Comparison of ENCODE assay signal across 8 mouse cellular contexts in the genomic region with DNA sequence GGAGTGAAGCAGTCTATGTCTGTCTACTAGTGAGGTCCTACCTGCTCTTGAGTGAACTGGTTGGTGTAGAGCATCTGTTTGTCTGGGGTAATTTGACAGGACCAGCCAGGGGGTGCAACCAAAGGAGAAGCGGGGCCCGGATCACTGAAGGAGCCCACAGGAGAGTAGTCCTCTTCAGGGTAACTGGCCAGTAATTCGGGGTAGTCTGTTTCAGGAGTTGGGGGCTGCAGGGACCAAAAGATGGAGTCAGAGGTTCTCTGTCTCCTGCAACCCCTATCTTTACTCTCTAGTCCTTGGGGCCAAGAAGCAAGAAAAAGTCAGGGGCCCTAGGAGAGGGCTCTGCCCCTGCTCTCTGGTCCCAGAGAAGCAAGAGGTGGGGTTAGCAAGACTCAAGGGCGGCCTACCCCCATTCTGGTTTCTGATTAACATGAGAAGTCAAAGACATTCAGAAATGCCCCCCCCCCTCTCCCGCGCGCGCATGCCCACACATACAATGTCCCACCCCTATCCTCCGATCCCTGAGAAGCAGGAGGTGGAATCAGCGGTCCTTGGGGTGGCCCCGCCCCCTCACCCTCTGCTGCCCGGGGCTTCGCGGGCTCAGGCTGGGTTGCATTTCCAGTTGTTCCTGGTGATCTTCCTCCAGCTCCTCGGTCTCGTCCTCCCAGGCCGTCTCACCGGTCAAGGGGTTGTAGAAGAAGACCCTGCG. TPM values are rescaled to one million over a fixed set of nuclear protein-coding genes. Genes with fewer than 3 reads are reported as not detected.
DNase-seq lines count a peak whose midpoint lies in the region; ATAC-seq lines count a peak whose summit lies in the region.

No protein-coding gene starts in this region.

- no peak overlapping the region for H3K27ac ChIP-seq in hindbrain, embryonic 15.5 days (replicated peaks)
- H3K27ac ChIP-seq in limb, embryonic 15.5 days: no peak overlapping the region
- H3K27ac ChIP-seq in stomach, embryonic 16.5 days (ENCODE audit: low read length): peak overlapping the region; percentile 91

- H3K4me3 ChIP-seq in hindbrain, embryonic 15.5 days: peak overlapping the region; percentile 17
- H3K4me3 ChIP-seq in limb, embryonic 15.5 days: peak overlapping the region; percentile 16; the same call in 1 of the 2 replicates
- H3K4me3 ChIP-seq in stomach, embryonic 16.5 days (replicated peaks; ENCODE audit: low read length): peak overlapping the region; percentile 31

- no peak overlapping the region for H3K9ac ChIP-seq in hindbrain, embryonic 15.5 days
- H3K9ac ChIP-seq in limb, embryonic 15.5 days: no peak overlapping the region
- H3K9ac ChIP-seq in stomach, embryonic 16.5 days (ENCODE audit: low read length): peak overlapping the region; percentile 68

- H3K27me3 ChIP-seq in hindbrain, embryonic 15.5 days: no peaks in the 10 kb centered on the region
- peaks cover 7% of the 10 kb centered on the region; the same call in 1 of the 2 replicates for H3K27me3 ChIP-seq in limb, embryonic 15.5 days
- no peaks in the 10 kb centered on the region for H3K27me3 ChIP-seq in stomach, embryonic 16.5 days (ENCODE audit: control insufficient read depth, insufficient read depth, low read length)

- ATAC-seq in hindbrain, embryonic 15.5 days (ENCODE audit: low FRiP score, low read depth): no peak
- ATAC-seq in limb, embryonic 15.5 days (ENCODE audit: insufficient number of reproducible peaks, low FRiP score, low TSS enrichment, low read depth): no peak
- ATAC-seq in stomach, embryonic 16.5 days (ENCODE audit: insufficient read depth, low FRiP score): peak; percentile 73

- H3K4me2 ChIP-seq in hindbrain, embryonic 15.5 days: peak overlapping the region; percentile 45
- H3K4me2 ChIP-seq in limb, embryonic 15.5 days: peak overlapping the region; percentile 27
- H3K4me2 ChIP-seq in stomach, embryonic 16.5 days (ENCODE audit: low read depth, low read length): peak overlapping the region; percentile 59

- 43% methylated on average over 19 of the region's 19 CpGs for WGBS in hindbrain, embryonic 15.5 days
- 38% methylated on average over 16 of the region's 19 CpGs for WGBS in limb, embryonic 15.5 days
- 41% methylated on average over 19 of the region's 19 CpGs for WGBS in stomach, embryonic 16.5 days

- H3K9me3 ChIP-seq in hindbrain, embryonic 15.5 days: no peaks in the 10 kb centered on the region
- H3K9me3 ChIP-seq in limb, embryonic 15.5 days: no peaks in the 10 kb centered on the region
- H3K9me3 ChIP-seq in stomach, embryonic 16.5 days (replicated peaks; ENCODE audit: control insufficient read depth, low read length): no peaks in the 10 kb centered on the region

- no peaks in the 10 kb centered on the region for H3K4me1 ChIP-seq in hindbrain, embryonic 15.5 days (replicated peaks)
- peaks cover 28% of the 10 kb centered on the region for H3K4me1 ChIP-seq in limb, embryonic 15.5 days
- H3K4me1 ChIP-seq in stomach, embryonic 16.5 days (ENCODE audit: control insufficient read depth, insufficient read depth, low read length): peaks cover 16% of the 10 kb centered on the region

- DNase-seq in ovary, postnatal 36 days (ENCODE audit: low spot score): peak; percentile 32
- no peak for DNase-seq in ovary, postnatal 14 days (ENCODE audit: low spot score)
- no peak for DNase-seq in cerebellum, postnatal 4 days (ENCODE audit: low spot score in 2 of 2)
- no peak for DNase-seq in frontal cortex, postnatal 14 days (ENCODE audit: low spot score in 2 of 2)
- no peak for DNase-seq in B cell, adult 2 months

- H3K36me3 ChIP-seq in hindbrain, embryonic 15.5 days: no peaks in the 10 kb centered on the region
- no peaks in the 10 kb centered on the region for H3K36me3 ChIP-seq in limb, embryonic 15.5 days
- no peaks in the 10 kb centered on the region for H3K36me3 ChIP-seq in stomach, embryonic 16.5 days (ENCODE audit: control insufficient read depth, insufficient read depth, low read length)

RNA-seq across cellular contexts. Expression of a gene that starts 23.9 kb away (rescaled TPM):
- 4.6 and 4.9 TPM in 2 replicates for polyA plus RNA-seq in hindbrain, embryonic 15.5 days (2015; fragmentation: Nextera tagmentation; extraction: Ambion mirVana)
- polyA plus RNA-seq in limb, embryonic 15.5 days (2015; fragmentation: Nextera tagmentation; extraction: Ambion mirVana): 11.7 and 14.0 TPM in 2 replicates
- 19.1 and 22.0 TPM in 2 replicates for polyA plus RNA-seq in stomach, embryonic 16.5 days (2015; fragmentation: Nextera tagmentation; extraction: Ambion mirVana)
